Mouse (Mus musculus): Measurements from ENCODE around the gene Aanat. TPM values are rescaled to one million over a fixed set of nuclear protein-coding genes. Genes with fewer than 3 reads are reported as not detected.
A peak's percentile ranks its signal among the peaks of the same experiment; 100 is the strongest.

Gene Aanat
- polyA plus RNA-seq, 1 experiment from 2014 or later, result not detected

GRCm38 (mm10) chr11:116547296-116548060 lies 38.8 kb upstream of the Aanat start:
- TF ChIP-seq EP300 (IDR thresholded peaks at IDR 0.05), result no peak
- no peak for TF ChIP-seq CTCF (IDR thresholded peaks at IDR 0.05)
- Histone ChIP-seq H3K9me3 (ENCODE audit: low read length) (no peaks in the 10 kb centered on the region), H3K4me1 (ENCODE audit: insufficient read depth, low read depth, low read length) (peaks cover 26% of the 10 kb centered on the region), H3K27me3 (replicated peaks; ENCODE audit: insufficient read depth, low read length) (no peaks in the 10 kb centered on the region), H3K4me2 (replicated peaks; ENCODE audit: low read depth, low read length) (no peak overlapping the region), H3K36me3 (ENCODE audit: insufficient read depth, low read length) (peaks cover 30% of the 10 kb centered on the region), H3K27ac (ENCODE audit: low read length) (no peak overlapping the region), H3K4me3 (ENCODE audit: low read depth, low read length) (no peak overlapping the region), H3K9ac (replicated peaks; ENCODE audit: low read depth) (no peak overlapping the region)
- DNase-seq (ENCODE audit: low spot score) (no peak), ATAC-seq (no peak)
- WGBS, result 78% methylated on average over 17 of the region's 17 CpGs

- H3K4me2 ChIP-seq (replicated peaks; ENCODE audit: low read depth, low read length), result no peak overlapping the region
- TF ChIP-seq CTCF (IDR thresholded peaks at IDR 0.05) (no peak), EP300 (IDR thresholded peaks at IDR 0.05) (no peak)
- DNase-seq (ENCODE audit: low spot score) (no peak), ATAC-seq (no peak)
- no peaks in the 10 kb centered on the region for H3K27me3 ChIP-seq (replicated peaks; ENCODE audit: insufficient read depth, low read length)
- peaks cover 20% of the 10 kb centered on the region for H3K36me3 ChIP-seq (ENCODE audit: insufficient read depth, low read length)
- 94% methylated on average over 9 of the region's 9 CpGs for WGBS
- no peak overlapping the region for H3K9ac ChIP-seq (replicated peaks; ENCODE audit: low read depth)
- H3K4me1 ChIP-seq (ENCODE audit: insufficient read depth, low read depth, low read length), result peaks cover 26% of the 10 kb centered on the region
- H3K27ac ChIP-seq (ENCODE audit: low read length), result no peak overlapping the region
- no peaks in the 10 kb centered on the region for H3K9me3 ChIP-seq (ENCODE audit: low read length)
- H3K4me3 ChIP-seq (ENCODE audit: low read depth, low read length), result no peak overlapping the region
These were observed 37.5 kb upstream of the Aanat start for GRCm38 (mm10) chr11:116548780-116549179.

- TF ChIP-seq EP300 (IDR thresholded peaks at IDR 0.05) (no peak), CTCF (IDR thresholded peaks at IDR 0.05) (no peak)
- ATAC-seq (peak; percentile 56), DNase-seq (ENCODE audit: low spot score) (no peak)
- H3K4me1 ChIP-seq (ENCODE audit: insufficient read depth, low read depth, low read length), result peaks cover 26% of the 10 kb centered on the region
- H3K4me3 ChIP-seq (ENCODE audit: low read depth, low read length), result no peak overlapping the region
- no peaks in the 10 kb centered on the region for H3K27me3 ChIP-seq (replicated peaks; ENCODE audit: insufficient read depth, low read length)
- 75% methylated on average over 11 of the region's 11 CpGs for WGBS
- H3K9me3 ChIP-seq (ENCODE audit: low read length), result no peaks in the 10 kb centered on the region
- no peak overlapping the region for H3K4me2 ChIP-seq (replicated peaks; ENCODE audit: low read depth, low read length)
- H3K36me3 ChIP-seq (ENCODE audit: insufficient read depth, low read length), result peaks cover 19% of the 10 kb centered on the region
- no peak overlapping the region for H3K27ac ChIP-seq (ENCODE audit: low read length)
- no peak overlapping the region for H3K9ac ChIP-seq (replicated peaks; ENCODE audit: low read depth)
These were observed 36.8 kb upstream of the Aanat start for GRCm38 (mm10) chr11:116549273-116550038.

GRCm38 (mm10) chr11:116550748-116551147 lies 35.5 kb upstream of the Aanat start:
- Histone ChIP-seq H3K36me3 (ENCODE audit: insufficient read depth, low read length) (peaks cover 8% of the 10 kb centered on the region), H3K9me3 (ENCODE audit: low read length) (no peaks in the 10 kb centered on the region), H3K4me1 (ENCODE audit: insufficient read depth, low read depth, low read length) (peaks cover 26% of the 10 kb centered on the region), H3K9ac (replicated peaks; ENCODE audit: low read depth) (no peak overlapping the region), H3K27me3 (replicated peaks; ENCODE audit: insufficient read depth, low read length) (no peaks in the 10 kb centered on the region), H3K4me3 (ENCODE audit: low read depth, low read length) (no peak overlapping the region), H3K4me2 (replicated peaks; ENCODE audit: low read depth, low read length) (no peak overlapping the region), H3K27ac (ENCODE audit: low read length) (peak overlapping the region; percentile 69)
- TF ChIP-seq EP300 (IDR thresholded peaks at IDR 0.05) (0 out of 2 replicates have a peak, but pooled peaks have one; percentile 24), CTCF (IDR thresholded peaks at IDR 0.05) (no peak)
- 27% methylated on average over 7 of the region's 7 CpGs for WGBS
- DNase-seq (ENCODE audit: low spot score), result peak; percentile 31
- peak; percentile 61 for ATAC-seq

- Histone ChIP-seq H3K36me3 (ENCODE audit: insufficient read depth, low read length) (no peaks in the 10 kb centered on the region), H3K9ac (replicated peaks; ENCODE audit: low read depth) (0 out of 2 replicates have a peak overlapping the region, but pooled peaks have one; percentile 5), H3K9me3 (ENCODE audit: low read length) (no peaks in the 10 kb centered on the region), H3K4me3 (ENCODE audit: low read depth, low read length) (no peak overlapping the region), H3K27ac (ENCODE audit: low read length) (no peak overlapping the region), H3K4me2 (replicated peaks; ENCODE audit: low read depth, low read length) (no peak overlapping the region), H3K27me3 (replicated peaks; ENCODE audit: insufficient read depth, low read length) (no peaks in the 10 kb centered on the region), H3K4me1 (ENCODE audit: insufficient read depth, low read depth, low read length) (peaks cover 26% of the 10 kb centered on the region)
- TF ChIP-seq EP300 (IDR thresholded peaks at IDR 0.05) (no peak), CTCF (IDR thresholded peaks at IDR 0.05) (no peak)
- DNase-seq (ENCODE audit: low spot score) (no peak), ATAC-seq (no peak)
- WGBS, result 77% methylated on average over 1 of the region's 1 CpGs
These were observed 34.0 kb upstream of the Aanat start for GRCm38 (mm10) chr11:116552194-116552593.

- Histone ChIP-seq H3K27ac (ENCODE audit: low read length) (no peak overlapping the region), H3K4me1 (ENCODE audit: insufficient read depth, low read depth, low read length) (peaks cover 23% of the 10 kb centered on the region), H3K27me3 (replicated peaks; ENCODE audit: insufficient read depth, low read length) (no peaks in the 10 kb centered on the region), H3K9ac (replicated peaks; ENCODE audit: low read depth) (no peak overlapping the region), H3K36me3 (ENCODE audit: insufficient read depth, low read length) (no peaks in the 10 kb centered on the region), H3K9me3 (ENCODE audit: low read length) (no peaks in the 10 kb centered on the region), H3K4me2 (replicated peaks; ENCODE audit: low read depth, low read length) (no peak overlapping the region), H3K4me3 (ENCODE audit: low read depth, low read length) (no peak overlapping the region)
- ATAC-seq, result no peak
- TF ChIP-seq EP300 (IDR thresholded peaks at IDR 0.05) (no peak), CTCF (IDR thresholded peaks at IDR 0.05) (peak; percentile 86)
- 30% methylated on average over 12 of the region's 12 CpGs for WGBS
- peak; percentile 82 for DNase-seq (ENCODE audit: low spot score)
These were observed 31.9 kb upstream of the Aanat start for GRCm38 (mm10) chr11:116554171-116554878.

All from lung, postnatal 0 days (tissue).